In the genomic region with DNA sequence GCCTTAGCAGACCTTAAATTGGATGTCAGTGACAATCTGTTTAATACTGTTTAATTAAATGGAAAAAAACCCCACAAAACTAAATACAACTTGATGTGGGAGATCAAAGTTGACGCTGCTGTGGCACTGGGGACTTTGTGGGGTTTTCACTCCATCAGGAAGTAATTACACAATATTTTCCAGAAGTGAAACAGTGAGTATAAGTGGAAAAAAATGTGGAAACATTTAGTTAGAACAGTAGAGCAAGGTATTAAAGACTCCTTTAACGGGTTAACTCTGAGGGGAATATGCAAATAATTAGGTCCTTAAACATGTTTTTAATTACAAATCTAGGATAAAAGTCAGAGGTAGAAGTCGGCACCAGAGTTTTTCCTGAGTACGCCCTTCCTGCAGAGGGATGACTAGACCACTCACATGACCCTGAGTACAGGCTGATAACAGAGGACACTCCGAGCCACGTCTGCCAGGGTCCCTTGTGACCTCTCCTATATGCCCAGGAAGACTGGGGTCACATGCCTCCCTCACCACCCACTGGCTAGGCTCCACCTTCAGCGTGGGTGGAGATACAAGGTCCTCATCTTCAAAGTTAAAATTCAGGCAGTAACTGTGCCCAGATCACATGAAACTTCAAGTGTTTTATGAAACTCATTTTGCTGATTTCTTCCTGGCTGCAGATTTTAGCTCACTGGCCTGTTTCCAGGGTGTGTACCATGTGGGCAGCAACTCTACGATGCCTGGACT, we compare ENCODE assay signal across 8 mouse cellular contexts.
DNase-seq lines count a peak whose midpoint lies in the region; ATAC-seq lines count a peak whose summit lies in the region.

No protein-coding gene starts in this region.

- peak; percentile 70 for DNase-seq in CD4-positive helper T cell, adult 2 months (ENCODE audit: low read depth, low spot score)
- DNase-seq in Muller cell, postnatal 12 days (ENCODE audit: inconsistent ontology term), result peak; percentile 37
- peak; percentile 64 for DNase-seq in kidney, postnatal 10 days
- DNase-seq in lung, postnatal 4 days, result peak; percentile 72 to 82
- no peak for DNase-seq in cerebellum, adult 18-20 months
- DNase-seq in thymus, postnatal 14 days, result no peak
- DNase-seq in urinary bladder, postnatal 10 days (ENCODE audit: low spot score), result no peak

- peak; percentile 78 for ATAC-seq in erythroblast, adult 5-6 weeks (replicated peaks; ENCODE audit: low FRiP score, poor library complexity, severe bottlenecking)

Comparison
In these comparisons a context has a peak if more than half of its experiments do, and no peak if none do; other contexts are left out.
1. DNase-seq: peak in CD4-positive helper T cell, adult 2 months (single experiment), Muller cell, postnatal 12 days (single experiment), kidney, postnatal 10 days (single experiment) and lung, postnatal 4 days (2 of 2); none in cerebellum, adult 18-20 months (0 of 2), thymus, postnatal 14 days (single experiment) and urinary bladder, postnatal 10 days (single experiment).